ENCODE assay signal across 10 mouse cellular contexts in the genomic region with DNA sequence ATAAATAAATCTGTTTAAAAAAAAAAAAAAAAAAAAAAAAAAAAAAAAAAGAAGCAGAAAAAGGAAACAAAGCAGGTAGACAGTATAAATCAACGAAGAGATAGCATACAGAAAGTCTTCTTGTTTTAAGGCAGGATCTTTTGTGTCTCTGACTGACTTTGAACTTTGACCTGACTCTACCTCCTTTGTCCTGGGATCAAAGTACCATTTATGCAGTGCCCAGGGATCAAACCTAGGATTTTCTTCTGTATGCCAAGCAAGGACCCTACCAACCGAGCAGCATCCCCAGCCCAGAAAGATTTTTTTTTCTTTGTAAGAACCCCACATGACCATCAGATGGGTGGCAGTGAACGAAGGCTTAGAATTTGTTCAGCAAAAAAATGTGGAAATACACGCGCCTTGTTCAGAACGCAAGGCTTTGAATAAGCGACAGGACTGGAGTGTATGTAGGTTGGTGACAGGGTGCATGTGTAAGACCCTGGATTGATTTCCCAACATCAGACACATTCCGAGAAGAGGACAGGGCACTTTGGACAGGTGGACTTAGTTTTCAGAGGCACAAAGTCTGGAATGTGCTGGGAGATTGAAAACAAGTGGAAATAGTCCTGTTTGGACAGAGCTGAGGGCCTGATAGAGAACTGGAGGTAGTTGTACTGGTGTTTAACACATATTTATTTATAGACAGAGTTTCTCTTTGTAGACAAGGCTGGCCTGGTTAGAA. TPM values are rescaled to one million over a fixed set of nuclear protein-coding genes. Genes with fewer than 3 reads are reported as not detected.
DNase-seq lines count a peak whose midpoint lies in the region; ATAC-seq and TF ChIP-seq lines count a peak whose summit lies in the region.
"Had no signal": no experiment of that assay in that cellular context is flagged by ENCODE, and none has a peak within 500 bp of the region (broad histone marks: within the 10 kb centered on the region; RNA-seq: fewer than 3 reads in every experiment).

No protein-coding gene starts in this region.

- no peak for TF ChIP-seq CTCF in kidney, adult 2 months (conservative IDR thresholded peaks at IDR 0.05; ENCODE audit: insufficient read depth, insufficient read length, low read depth, low read length)
- no peak for TF ChIP-seq CTCF in embryonic fibroblast, embryonic 13.5 days (IDR thresholded peaks at IDR 0.05; ENCODE audit: borderline replicate concordance, insufficient read depth, low read length)
- TF ChIP-seq CTCF in liver, postnatal 0 days (IDR thresholded peaks at IDR 0.05; ENCODE audit: low read depth) = no peak

- no peaks in the 10 kb centered on the region for H3K27me3 ChIP-seq in kidney, adult 2 months (replicated peaks; ENCODE audit: control insufficient read depth, insufficient read depth, low read length)
- H3K27me3 ChIP-seq in liver, postnatal 0 days (ENCODE audit: insufficient read depth, low read length) = no peaks in the 10 kb centered on the region

- H3K36me3 ChIP-seq in kidney, adult 2 months (ENCODE audit: control insufficient read depth, insufficient read depth, low read length) = no peaks in the 10 kb centered on the region
- H3K36me3 ChIP-seq in liver, postnatal 0 days (replicated peaks; ENCODE audit: insufficient read depth, low read length) = peaks cover 13% of the 10 kb centered on the region

- peak overlapping the region; percentile 88 for H3K4me2 ChIP-seq in liver, postnatal 0 days (ENCODE audit: low read depth, low read length)

- no peak overlapping the region for H3K4me3 ChIP-seq in kidney, adult 2 months (ENCODE audit: insufficient read depth, low read depth, low read length)
- H3K4me3 ChIP-seq in embryonic fibroblast, embryonic 13.5 days (ENCODE audit: insufficient read depth, low read length) = no peak overlapping the region
- H3K4me3 ChIP-seq in liver, postnatal 0 days (ENCODE audit: low read depth, low read length) = peak overlapping the region; percentile 75; the same call in 1 of the 2 replicates

- WGBS in kidney, adult 2 months = 80% methylated on average over 8 of the region's 8 CpGs
- 68% methylated on average over 8 of the region's 8 CpGs for WGBS in liver, postnatal 0 days (ENCODE audit: insufficient replicate concordance)

- H3K27ac ChIP-seq in kidney, adult 2 months (ENCODE audit: insufficient read depth, low read depth, low read length) = peak overlapping the region; percentile 9; the same call in 1 of the 2 replicates
- H3K27ac ChIP-seq in embryonic fibroblast, embryonic 13.5 days (ENCODE audit: insufficient read depth, low read length) = peak overlapping the region; percentile 14; the same call in 1 of the 2 replicates
- peak overlapping the region; percentile 98 for H3K27ac ChIP-seq in liver, postnatal 0 days (ENCODE audit: low read depth)

- TF ChIP-seq POLR2A in kidney, adult 2 months (IDR thresholded peaks at IDR 0.05; ENCODE audit: low read depth, low read length) = no peak
- no peak for TF ChIP-seq POLR2A in embryonic fibroblast, embryonic 13.5 days (IDR thresholded peaks at IDR 0.05; ENCODE audit: low read depth, low read length)

- peak; percentile 85 for TF ChIP-seq EP300 in liver, postnatal 0 days (IDR thresholded peaks at IDR 0.05; ENCODE audit: low read depth)

- peaks cover 11% of the 10 kb centered on the region; the same call in 1 of the 2 replicates for H3K4me1 ChIP-seq in kidney, adult 2 months (ENCODE audit: control insufficient read depth, insufficient read depth, low read length)
- H3K4me1 ChIP-seq in embryonic fibroblast, embryonic 13.5 days (ENCODE audit: control insufficient read depth, insufficient read depth, low read length) = peaks cover 3% of the 10 kb centered on the region
- H3K4me1 ChIP-seq in liver, postnatal 0 days (ENCODE audit: insufficient read depth) = peaks cover 27% of the 10 kb centered on the region

- peak; percentile 28 for DNase-seq in cerebellum, adult 9-11 months
- DNase-seq in cerebellum, postnatal 4 days (ENCODE audit: low spot score in 2 of 2) = no peak
- peak; percentile 62 for DNase-seq in kidney, adult 2 months
- DNase-seq in kidney, postnatal 10 days = no peak
- DNase-seq in liver, postnatal 0 days = peak; percentile 42
- no peak for DNase-seq in natural killer cell, adult 2 months (ENCODE audit: low spot score in 2 of 2)
- DNase-seq in layer of hippocampus, adult 9-10 months (ENCODE audit: low spot score) = no peak
- DNase-seq: cerebellum, adult 11 months; lung, postnatal 14 days had no signal

- H3K9ac ChIP-seq in liver, postnatal 0 days (replicated peaks) = peak overlapping the region; percentile 90

- H3K9me3 ChIP-seq in liver, postnatal 0 days (ENCODE audit: low read length) = no peaks in the 10 kb centered on the region

- ATAC-seq in liver, postnatal 0 days = peak; percentile 15

RNA-seq across cellular contexts. Expression of gene Pim1, which starts 2.1 kb away (rescaled TPM):
- 16.0 and 18.8 TPM in 2 replicates for polyA plus RNA-seq in kidney, adult 2 months (2012; rRNA removed)
- 27.5 and 30.7 TPM in 2 replicates for polyA plus RNA-seq in embryonic fibroblast, embryonic 13.5 days (2011; ENCODE audit: insufficient read length, low read depth, missing spikeins)
- 35.6 and 57.1 TPM in 2 replicates for polyA plus RNA-seq in liver, postnatal 0 days (2015; fragmentation: Nextera tagmentation; extraction: Ambion mirVana)

Comparison
In these comparisons a context has a peak if more than half of its experiments do, and no peak if none do; other contexts are left out.
1. DNase-seq: peak in cerebellum, adult 9-11 months (single experiment), kidney, adult 2 months (single experiment) and liver, postnatal 0 days (single experiment); none in cerebellum, postnatal 4 days (0 of 2), kidney, postnatal 10 days (single experiment), natural killer cell, adult 2 months (0 of 2) and layer of hippocampus, adult 9-10 months (single experiment).
2. H3K27ac ChIP-seq: peak in every context shown above with its lines; median percentile 98 in liver, postnatal 0 days; 14 in embryonic fibroblast, embryonic 13.5 days; 9 in kidney, adult 2 months.